Mouse (Mus musculus) hindbrain, postnatal 0 days (tissue): ENCODE measurements around the gene Elp4. TPM values are rescaled to one million over a fixed set of nuclear protein-coding genes. Genes with fewer than 3 reads are reported as not detected.

Experiments
- ATAC-seq: fragments of 200-750 bp; cut with Nextera tagmentation; 2 replicates; pipeline ENCODE4 v1.8.0; 2017; ENCODE audit warnings: mild to moderate bottlenecking, moderate TSS enrichment, moderate library complexity
- DNase-seq: peaks from one replicate; pipeline ENCODE4 v3.0.0-alpha.2; 2015; ENCODE audit warnings: low spot score
- H3K27ac ChIP-seq: fragments of 300-500 bp; sonication (generic); 2 replicates; pipeline ENCODE4 v1.5.1; 2014; ENCODE audit warnings: mild to moderate bottlenecking
- H3K27me3 ChIP-seq: fragments of 300-500 bp; sonication (generic); 2 replicates; pipeline ENCODE4 v1.6.1; 2014; ENCODE audit warnings: low read length, mixed read lengths; ENCODE audit not compliant: insufficient read depth
- H3K36me3 ChIP-seq: fragments of 300-500 bp; sonication (generic); 2 replicates; pipeline ENCODE4 v1.6.1; 2014; ENCODE audit warnings: low read length, mixed read lengths; ENCODE audit not compliant: insufficient read depth
- H3K4me1 ChIP-seq: fragments of 300-500 bp; sonication (generic); 2 replicates; pipeline ENCODE4 v1.6.1; 2014; ENCODE audit warnings: antibody characterized with exemption, low read length, mixed read lengths; ENCODE audit not compliant: insufficient read depth
- H3K4me2 ChIP-seq: fragments of 300-500 bp; sonication (generic); 2 replicates; pipeline ENCODE4 v1.6.1; 2014; ENCODE audit warnings: low read depth, mild to moderate bottlenecking, low read length, moderate library complexity, mixed read lengths
- H3K4me3 ChIP-seq: fragments of 300-500 bp; sonication (generic); 2 replicates; pipeline ENCODE4 v1.5.1; 2014; ENCODE audit warnings: low read length
- H3K9ac ChIP-seq: fragments of 300-500 bp; sonication (generic); replicated peaks from 2 replicates; pipeline ENCODE4 v1.6.1; 2014; ENCODE audit warnings: mild to moderate bottlenecking, low read length, moderate library complexity, mixed read lengths
- H3K9me3 ChIP-seq: fragments of 300-500 bp; sonication (generic); 2 replicates; pipeline ENCODE4 v1.6.1; 2016; ENCODE audit warnings: low read length, mixed read lengths
- CTCF ChIP-seq: IDR thresholded peaks from 2 replicates; pipeline ENCODE4 v1.5.1; 2016; ENCODE audit warnings: antibody characterized with exemption, control low read depth, low read depth
- WGBS: fragments of 180-500 bp; shearing (Covaris S2); extraction: QIAGEN DNeasy Blood & Tissue Kit; methylation state at CpG from one replicate; pipeline ENCODE4 v1.1.7; 2014; 5-methylcytosine and 5-hydroxymethylcytosine counted together
- polyA plus RNA-seq: library from polyadenylated mRNA; unstranded; fragments of >200 nt; fragmentation: Nextera tagmentation; extraction: Ambion mirVana; gene quantifications from 2 replicates; pipeline ENCODE4 v1.2.1, GENCODE M21; 2015
- total RNA-seq: library from RNA; depleted of rRNA; stranded (reverse); fragments of >200 nt; gene quantifications from 2 replicates; pipeline ENCODE4 v1.2.3, GENCODE M21; 2014

Elp4 gene
- total and polyA plus RNA-seq, 2 experiments from 2014 or later, result 15.9 to 31.0 TPM

- no peak overlapping the region for H3K27ac ChIP-seq
- TF ChIP-seq CTCF, result no peak
- H3K4me1 ChIP-seq, result no peaks in the 10 kb centered on the region
- no peaks in the 10 kb centered on the region for H3K9me3 ChIP-seq
- H3K27me3 ChIP-seq, result no peaks in the 10 kb centered on the region
- H3K9ac ChIP-seq, result no peak overlapping the region
- peak; percentile 49 for DNase-seq
- no peak overlapping the region for H3K4me2 ChIP-seq
- H3K36me3 ChIP-seq, result no peaks in the 10 kb centered on the region
- H3K4me3 ChIP-seq, result no peak overlapping the region
- 48% methylated on average over 3 of the region's 3 CpGs for WGBS
- ATAC-seq, result no peak
These were observed 195.2 kb downstream of the Elp4 start for GRCm38 (mm10) chr2:105709126-105709525.

DNA sequence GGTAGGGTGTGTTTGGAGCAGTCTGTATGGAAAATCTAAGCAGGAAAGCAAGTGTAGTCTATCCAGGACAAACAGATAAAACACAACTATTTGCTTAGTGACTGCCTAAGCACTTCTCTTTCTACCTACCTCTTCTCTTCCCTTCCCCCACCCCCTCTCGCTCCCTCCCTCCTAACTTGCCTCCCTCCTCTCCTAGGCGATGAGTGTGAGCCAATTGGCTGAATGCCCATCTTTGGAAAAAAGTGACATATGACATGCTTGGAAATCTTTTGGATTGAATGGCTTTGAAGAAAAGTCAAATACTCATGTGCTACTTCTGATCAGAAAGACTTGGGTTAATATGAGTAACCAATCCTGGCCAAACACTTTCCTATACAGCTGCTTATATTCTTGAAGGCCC is 199.0 kb downstream of the Elp4 start:
- WGBS, result 35% methylated on average over 2 of the region's 2 CpGs
- no peak for ATAC-seq
- H3K4me1 ChIP-seq, result no peaks in the 10 kb centered on the region
- no peaks in the 10 kb centered on the region for H3K36me3 ChIP-seq
- H3K4me2 ChIP-seq, result no peak overlapping the region
- TF ChIP-seq CTCF, result no peak
- no peak overlapping the region for H3K4me3 ChIP-seq
- H3K27ac ChIP-seq, result no peak overlapping the region
- no peak overlapping the region for H3K9ac ChIP-seq
- peak; percentile 62 for DNase-seq
- H3K9me3 ChIP-seq, result no peaks in the 10 kb centered on the region
- no peaks in the 10 kb centered on the region for H3K27me3 ChIP-seq

GRCm38 (mm10) chr2:105702586-105702985 is 201.8 kb downstream of the Elp4 start:
- no peak overlapping the region for H3K9ac ChIP-seq
- H3K27me3 ChIP-seq, result no peaks in the 10 kb centered on the region
- H3K4me3 ChIP-seq, result no peak overlapping the region
- no peak for TF ChIP-seq CTCF
- ATAC-seq (no peak), DNase-seq (no peak)
- H3K4me2 ChIP-seq, result no peak overlapping the region
- H3K9me3 ChIP-seq, result no peaks in the 10 kb centered on the region
- no peak overlapping the region for H3K27ac ChIP-seq
- 69% methylated on average over 10 of the region's 10 CpGs for WGBS
- no peaks in the 10 kb centered on the region for H3K4me1 ChIP-seq
- no peaks in the 10 kb centered on the region; the same call in 1 of the 2 replicates for H3K36me3 ChIP-seq

- Histone ChIP-seq H3K4me3 (no peak overlapping the region), H3K4me1 (no peaks in the 10 kb centered on the region), H3K4me2 (no peak overlapping the region), H3K9me3 (no peaks in the 10 kb centered on the region), H3K27ac (no peak overlapping the region), H3K36me3 (no peaks in the 10 kb centered on the region; the same call in 1 of the 2 replicates), H3K27me3 (no peaks in the 10 kb centered on the region), H3K9ac (no peak overlapping the region)
- ATAC-seq, result no peak
- DNase-seq, result no peak
- TF ChIP-seq CTCF, result no peak
- 54% methylated on average over 4 of the region's 4 CpGs for WGBS
These were observed 202.6 kb downstream of the Elp4 start for GRCm38 (mm10) chr2:105701781-105702180.

- Histone ChIP-seq H3K27ac (no peak overlapping the region), H3K9me3 (no peaks in the 10 kb centered on the region), H3K4me2 (no peak overlapping the region), H3K27me3 (no peaks in the 10 kb centered on the region), H3K4me3 (no peak overlapping the region), H3K9ac (no peak overlapping the region), H3K36me3 (peaks cover 5% of the 10 kb centered on the region; the same call in 1 of the 2 replicates), H3K4me1 (no peaks in the 10 kb centered on the region)
- ATAC-seq, result peak; percentile 53
- no peak for DNase-seq
- WGBS, result 55% methylated on average over 2 of the region's 2 CpGs
- TF ChIP-seq CTCF, result no peak
These were observed 205.7 kb downstream of the Elp4 start for GRCm38 (mm10) chr2:105698631-105699030.

GRCm38 (mm10) chr2:105697741-105698140 is 206.6 kb downstream of the Elp4 start:
- Histone ChIP-seq H3K4me3 (no peak overlapping the region), H3K27ac (no peak overlapping the region; the same call in 1 of the 2 replicates), H3K27me3 (no peaks in the 10 kb centered on the region), H3K36me3 (peaks cover 5% of the 10 kb centered on the region; the same call in 1 of the 2 replicates), H3K4me1 (no peaks in the 10 kb centered on the region), H3K4me2 (no peak overlapping the region), H3K9ac (no peak overlapping the region), H3K9me3 (no peaks in the 10 kb centered on the region)
- WGBS, result 52% methylated on average over 5 of the region's 5 CpGs
- ATAC-seq (no peak), DNase-seq (no peak)
- TF ChIP-seq CTCF, result no peak

DNA sequence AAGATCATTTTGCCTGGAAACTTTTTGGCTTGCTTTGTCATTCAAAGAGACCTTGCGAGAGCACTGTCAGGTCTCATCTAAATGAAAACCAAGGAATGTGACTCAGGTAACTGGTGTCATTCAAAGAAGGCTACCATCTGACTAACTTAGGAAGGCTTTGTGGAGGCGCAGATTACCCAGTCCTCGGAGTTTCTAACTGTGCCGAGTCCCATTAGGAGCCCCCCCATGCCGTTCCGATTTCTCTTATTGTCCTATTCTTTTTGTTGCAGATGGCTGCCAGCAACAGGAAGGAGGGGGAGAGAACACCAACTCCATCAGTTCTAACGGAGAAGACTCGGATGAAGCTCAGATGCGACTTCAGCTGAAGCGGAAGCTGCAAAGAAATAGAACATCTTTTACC is 213.1 kb downstream of the Elp4 start:
- H3K27ac ChIP-seq, result peak overlapping the region; percentile 29; the same call in 1 of the 2 replicates
- 20% methylated on average over 10 of the region's 10 CpGs for WGBS
- peaks cover 14% of the 10 kb centered on the region for H3K27me3 ChIP-seq
- H3K4me3 ChIP-seq, result no peak overlapping the region
- no peak overlapping the region for H3K9ac ChIP-seq
- ATAC-seq (no peak), DNase-seq (peak; percentile 12)
- H3K9me3 ChIP-seq, result no peaks in the 10 kb centered on the region
- H3K4me1 ChIP-seq, result 0 out of 2 replicates have a peak, but pooled peaks cover 12% of the 10 kb centered on the region
- H3K4me2 ChIP-seq, result no peak overlapping the region
- H3K36me3 ChIP-seq, result peaks cover 5% of the 10 kb centered on the region; the same call in 1 of the 2 replicates
- TF ChIP-seq CTCF, result no peak
